Mouse (Mus musculus): ENCODE data around the gene Bmp6.

The Bmp6 gene

DNA sequence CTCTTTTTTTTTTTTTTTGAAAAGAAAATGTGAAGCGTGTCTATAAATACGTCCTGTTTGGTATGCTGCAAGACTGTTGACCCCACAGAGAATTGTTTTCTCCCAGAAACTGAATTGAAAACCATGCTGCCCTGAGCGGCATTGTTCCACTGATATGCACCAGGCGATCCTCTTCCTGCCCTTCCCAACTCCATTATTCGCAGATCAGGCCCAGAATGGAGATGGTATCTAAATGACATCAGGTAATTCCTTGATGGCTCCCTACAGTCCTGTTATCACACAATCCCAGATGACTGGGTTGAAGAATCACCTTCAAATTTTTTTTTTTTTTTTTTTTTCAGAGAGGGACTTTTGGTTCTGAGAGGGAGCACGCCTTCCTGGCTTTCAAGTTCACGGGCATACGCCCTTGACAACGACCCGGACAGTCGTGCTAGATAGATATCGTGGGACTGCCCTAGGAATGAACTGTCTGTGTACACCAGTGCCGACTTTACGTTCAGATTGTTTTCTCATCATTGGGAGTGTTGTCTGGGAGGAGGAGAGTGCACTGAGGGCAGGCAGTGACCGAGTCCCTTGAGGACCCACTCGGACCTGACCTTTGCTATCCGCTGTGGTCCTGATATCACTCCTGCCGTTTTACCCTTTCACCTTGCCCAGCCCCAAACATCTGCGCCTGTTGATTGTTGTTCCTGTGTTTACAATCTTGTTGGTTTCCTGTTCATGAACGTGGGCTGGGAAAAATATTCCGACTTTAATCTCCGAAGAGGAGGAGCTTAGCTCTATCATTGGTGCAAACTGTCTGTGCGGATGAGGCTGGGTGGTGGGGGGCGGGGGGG is 8.7 kb downstream of the Bmp6 start:
- DNase-seq (ENCODE audit: low read depth, low spot score) = no peak

DNA sequence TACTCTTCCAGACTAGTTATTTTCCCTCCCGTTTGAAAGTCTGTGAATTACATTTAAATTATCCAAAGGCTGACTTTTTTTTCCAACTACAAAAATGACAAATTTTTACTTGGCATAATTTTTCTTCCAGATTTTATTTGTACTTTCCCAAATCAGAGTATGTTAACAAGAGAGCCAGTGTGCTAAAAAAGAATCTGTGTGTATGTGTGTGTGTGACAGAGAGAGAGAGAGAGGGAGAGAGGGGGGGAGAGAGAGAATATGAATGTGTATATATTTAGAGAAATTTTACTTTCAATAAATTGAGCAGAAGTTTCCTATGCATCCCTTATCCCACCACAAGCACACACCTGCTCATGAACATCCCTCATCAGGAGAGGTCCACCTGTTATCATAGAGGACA is 9.4 kb downstream of the Bmp6 start:
- no peak for DNase-seq (ENCODE audit: low read depth, low spot score)

- DNase-seq (ENCODE audit: low read depth, low spot score) = no peak
Measured at GRCm38 (mm10) chr13:38359045-38359444, 14.1 kb downstream of the Bmp6 start.

GRCm38 (mm10) chr13:38362751-38363150 is 17.8 kb downstream of the Bmp6 start:
- DNase-seq (ENCODE audit: low read depth, low spot score) = no peak

DNA sequence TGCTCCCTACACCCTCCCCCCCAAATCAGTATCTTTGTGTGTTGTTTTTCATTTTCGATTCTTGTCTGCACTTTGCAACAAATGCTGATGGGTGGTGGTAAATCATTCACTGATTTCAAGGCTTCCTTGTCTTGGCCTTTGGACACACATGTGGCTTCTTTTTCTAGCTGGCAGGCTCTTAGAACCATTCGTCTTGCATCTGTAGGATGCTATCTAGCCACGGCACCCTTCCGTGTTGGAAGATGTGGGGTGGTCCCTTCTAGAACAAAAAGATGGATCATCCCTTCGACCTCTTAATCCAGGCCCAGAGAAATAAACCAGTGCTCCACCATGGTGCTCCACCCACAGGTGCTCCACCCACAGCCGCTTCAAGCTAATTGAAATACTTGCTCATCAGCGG is 19.0 kb downstream of the Bmp6 start:
- no peak for DNase-seq (ENCODE audit: low read depth, low spot score)

- no peak for DNase-seq (ENCODE audit: low read depth, low spot score)
Measured at GRCm38 (mm10) chr13:38369624-38370023, 24.7 kb downstream of the Bmp6 start.

- DNase-seq (ENCODE audit: low read depth, low spot score) = no peak
Measured at GRCm38 (mm10) chr13:38376071-38376470, 31.2 kb downstream of the Bmp6 start.

- no peak for DNase-seq (ENCODE audit: low read depth, low spot score)
Measured at GRCm38 (mm10) chr13:38377355-38377754, 32.4 kb downstream of the Bmp6 start.

- DNase-seq (ENCODE audit: low read depth, low spot score) = no peak
Measured at GRCm38 (mm10) chr13:38379806-38380205, 34.9 kb downstream of the Bmp6 start.

DNA sequence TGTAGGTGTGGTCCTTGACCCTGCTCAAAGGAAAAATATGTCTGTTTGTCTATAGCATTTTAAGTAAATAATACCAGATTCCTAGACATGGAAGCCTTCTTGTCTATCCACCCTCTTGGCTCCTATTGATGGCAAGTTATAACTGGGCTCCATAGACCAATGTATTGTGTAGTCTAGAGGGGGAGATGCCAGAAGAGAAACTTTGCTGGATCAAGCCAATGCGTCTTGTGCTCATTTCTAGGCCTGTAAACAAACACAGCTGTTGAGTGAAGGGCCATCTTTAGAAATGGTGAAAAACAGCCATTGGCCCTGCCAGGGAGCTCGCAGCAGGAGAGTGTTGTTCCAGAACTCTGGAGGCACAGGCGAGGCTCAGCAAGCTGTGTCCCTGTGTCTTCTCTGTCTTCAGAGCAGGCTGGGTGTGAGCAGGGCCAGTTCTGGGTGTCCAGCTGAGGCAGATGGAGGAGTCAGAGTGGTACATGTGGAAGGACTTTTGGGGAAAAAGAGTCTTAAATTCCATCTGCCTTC is 41.2 kb downstream of the Bmp6 start:
- no peak for DNase-seq (ENCODE audit: low read depth, low spot score)

DNA sequence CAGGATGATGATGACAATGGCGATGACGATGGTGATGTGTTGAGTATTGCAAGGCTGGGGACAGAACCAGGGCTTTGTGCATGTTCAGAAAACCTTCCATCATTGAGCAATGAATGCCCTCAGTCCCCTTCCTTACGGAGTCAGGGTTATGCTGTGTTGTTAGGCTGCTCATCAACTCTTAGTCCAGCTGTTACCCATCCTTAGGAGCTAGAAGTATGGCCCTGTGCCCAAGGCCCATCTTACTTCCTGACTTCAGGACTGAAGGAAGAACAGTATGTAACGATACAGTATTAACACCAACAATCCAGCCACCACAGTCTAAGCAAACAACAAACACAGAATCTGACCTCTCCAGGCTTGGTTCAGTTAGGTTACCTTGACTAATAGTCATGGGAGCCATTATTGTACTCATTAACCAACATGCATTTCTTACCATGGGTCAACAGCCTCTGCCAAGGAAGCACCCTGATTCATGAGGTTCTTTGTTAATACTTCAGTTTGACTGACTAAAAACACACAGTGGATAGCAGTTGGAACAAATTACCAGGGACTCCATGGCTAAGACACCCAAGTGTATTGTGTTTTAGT is 42.6 kb downstream of the Bmp6 start:
- no peak for DNase-seq (ENCODE audit: low read depth, low spot score)

GRCm38 (mm10) chr13:38393444-38393843 is 48.5 kb downstream of the Bmp6 start:
- DNase-seq (ENCODE audit: low read depth, low spot score) = no peak

DNA sequence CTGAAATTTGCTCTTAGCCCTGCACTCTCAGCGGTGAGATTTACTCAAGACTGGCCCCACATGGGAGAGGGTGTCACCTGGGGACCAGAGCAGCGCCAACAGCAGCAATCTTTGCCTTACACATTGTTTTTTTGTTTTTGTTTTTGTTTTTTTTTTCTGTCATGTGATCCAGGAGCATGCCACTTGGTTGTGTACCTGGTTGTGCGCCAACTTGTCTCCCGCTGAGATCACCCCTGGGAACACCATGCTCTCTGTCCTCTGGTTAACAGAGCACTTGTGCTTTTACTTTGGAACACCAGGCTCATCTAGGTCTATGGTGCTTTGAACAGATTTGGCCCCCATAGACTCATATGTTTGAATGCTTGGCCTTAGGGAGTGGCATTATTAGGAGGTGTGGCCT is 50.1 kb downstream of the Bmp6 start:
- no peak for DNase-seq (ENCODE audit: low read depth, low spot score)

DNA sequence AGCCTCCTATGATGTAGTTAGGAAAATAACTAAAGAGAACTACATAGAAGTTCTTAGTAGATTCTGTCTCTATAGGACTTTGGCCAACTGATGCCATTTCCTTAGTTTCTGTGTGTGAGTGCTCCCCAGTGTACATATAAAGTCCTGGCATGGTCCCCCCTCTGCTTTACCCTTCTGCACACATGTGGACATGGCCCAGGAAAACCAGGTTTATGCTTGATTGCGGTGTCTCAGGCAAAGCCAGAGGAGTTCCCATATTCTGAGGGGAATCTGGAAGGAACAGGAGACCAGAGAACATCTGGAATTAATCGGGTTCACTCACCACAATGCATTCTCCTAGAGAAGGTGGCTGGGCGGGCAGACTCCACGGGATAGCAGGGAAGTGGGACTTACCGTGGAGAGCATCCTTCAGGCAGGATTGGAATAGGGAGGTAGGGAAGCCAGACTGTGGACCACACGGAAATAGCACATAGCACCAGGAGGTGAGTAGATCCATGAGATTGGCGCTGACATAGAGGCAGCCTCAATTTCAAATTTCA is 52.2 kb downstream of the Bmp6 start:
- DNase-seq (ENCODE audit: low read depth, low spot score) = no peak

DNA sequence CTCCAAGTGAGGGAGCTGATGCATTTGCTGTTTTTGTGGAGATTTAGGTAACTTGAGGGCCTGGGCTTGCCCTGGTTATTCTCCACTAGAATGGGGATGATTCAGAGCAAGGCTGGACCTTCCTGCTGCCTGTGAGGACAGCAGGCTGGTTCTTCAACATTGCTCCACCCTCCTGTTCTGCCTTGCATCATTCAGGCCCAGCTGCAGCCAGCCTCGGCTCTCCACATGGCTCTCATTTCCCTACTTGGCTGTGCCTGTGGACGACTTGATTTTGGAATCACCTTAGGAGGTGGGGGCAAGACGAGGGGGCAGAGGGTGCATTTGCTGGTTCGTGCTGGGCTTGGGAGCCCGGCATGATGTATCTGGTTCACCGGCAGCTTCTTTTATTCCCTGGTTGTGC is 53.8 kb downstream of the Bmp6 start:
- no peak for DNase-seq (ENCODE audit: low read depth, low spot score)

DNA sequence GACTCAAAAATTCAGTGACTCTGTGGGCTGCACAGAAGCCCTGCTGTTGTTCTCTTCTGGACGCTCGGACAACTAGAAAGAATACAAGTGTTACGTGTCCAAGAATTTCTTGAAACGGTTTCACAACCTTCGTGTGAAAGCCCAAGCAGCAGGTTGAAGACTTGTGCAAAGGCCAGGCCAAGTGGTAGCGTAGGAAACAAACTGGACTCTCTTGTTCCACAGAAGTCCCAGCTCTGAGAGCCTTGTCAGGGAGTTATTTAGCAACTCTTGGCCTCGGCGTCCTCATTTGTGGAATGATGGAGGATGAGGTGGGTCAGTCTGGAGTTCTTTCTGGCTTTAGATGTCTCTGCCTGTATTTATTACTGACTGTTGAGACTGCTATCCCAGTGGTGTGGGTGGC is 55.8 kb downstream of the Bmp6 start:
- no peak for DNase-seq (ENCODE audit: low read depth, low spot score)

- DNase-seq (ENCODE audit: low read depth, low spot score) = no peak
Measured at GRCm38 (mm10) chr13:38407611-38408315, 62.9 kb downstream of the Bmp6 start.

DNA sequence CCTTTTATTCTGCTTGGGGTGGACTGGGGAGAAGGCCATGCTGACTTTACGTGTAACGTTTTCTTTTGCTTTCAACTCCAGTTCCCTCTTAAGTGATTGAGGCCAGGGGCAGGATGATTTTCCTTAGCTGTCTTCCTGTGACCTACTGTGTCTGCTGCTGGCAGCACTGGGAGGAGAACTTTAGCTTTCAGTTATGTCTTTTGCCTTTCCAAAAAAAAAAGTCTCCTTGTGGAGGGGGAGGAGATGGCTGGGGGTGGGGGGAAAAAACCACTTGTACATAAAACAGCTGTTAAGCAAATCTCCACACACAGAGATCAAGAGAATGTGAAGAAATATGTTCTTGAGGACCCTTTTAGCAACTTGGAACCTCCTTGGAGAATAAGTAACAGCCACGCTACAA is 63.7 kb downstream of the Bmp6 start:
- no peak for DNase-seq (ENCODE audit: low read depth, low spot score)

DNA sequence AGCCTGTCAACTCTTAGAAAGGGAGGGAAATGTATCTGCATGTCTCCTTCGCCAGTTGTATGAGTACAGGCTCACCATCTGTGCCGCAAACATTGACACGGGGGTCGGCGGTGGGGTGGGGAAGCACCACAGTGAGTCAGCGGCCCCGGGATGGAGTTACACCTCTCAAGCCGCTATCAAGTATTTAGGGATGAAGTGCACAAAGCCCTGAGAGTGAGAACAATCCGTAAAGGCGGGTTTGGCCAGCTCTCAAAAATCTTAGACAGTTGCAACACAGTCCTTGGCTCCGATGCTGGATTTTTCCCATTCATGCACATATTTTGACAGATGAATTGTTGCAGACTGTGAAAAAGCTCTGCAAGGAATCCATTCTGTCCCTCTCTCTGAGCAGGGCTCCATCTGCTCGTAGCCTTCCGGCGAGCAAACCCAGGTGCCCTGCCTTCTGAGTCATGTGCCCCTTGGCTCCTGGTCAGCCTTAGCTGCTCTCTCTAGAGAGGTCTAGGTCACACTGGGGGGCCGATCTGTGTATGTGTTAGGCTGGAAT is 65.5 kb downstream of the Bmp6 start:
- DNase-seq (ENCODE audit: low read depth, low spot score) = no peak

GRCm38 (mm10) chr13:38419781-38420180 is 74.9 kb downstream of the Bmp6 start:
- no peak for DNase-seq (ENCODE audit: low read depth, low spot score)

GRCm38 (mm10) chr13:38422491-38422890 is 77.6 kb downstream of the Bmp6 start:
- DNase-seq (ENCODE audit: low read depth, low spot score) = no peak

GRCm38 (mm10) chr13:38425294-38425693 is 80.4 kb downstream of the Bmp6 start:
- DNase-seq (ENCODE audit: low read depth, low spot score) = no peak

All from CD4-positive helper T cell, adult 2 months (primary cell).